Mouse (Mus musculus): ENCODE data around the gene Aldh18a1. TPM values are rescaled to one million over a fixed set of nuclear protein-coding genes. Genes with fewer than 3 reads are reported as not detected.

The Aldh18a1 gene
- polyA plus RNA-seq, 1 experiment from 2014 or later = 81.4 TPM

- Histone ChIP-seq H3K27me3 (no peaks in the 10 kb centered on the region), H3K4me2 (no peak overlapping the region), H3K4me3 (no peak overlapping the region), H3K36me3 (ENCODE audit: poor library complexity, severe bottlenecking) (no peaks in the 10 kb centered on the region), H3K4me1 (peaks cover 18% of the 10 kb centered on the region), H3K9me3 (replicated peaks) (no peaks in the 10 kb centered on the region), H3K27ac (no peak overlapping the region), H3K9ac (no peak overlapping the region)
- no peak for ATAC-seq
- WGBS = 88% methylated on average over 3 of the region's 3 CpGs
Observed at GRCm38 (mm10) chr19:40515596-40515995, 72.7 kb downstream of the Aldh18a1 start.

- 82% methylated on average over 7 of the region's 7 CpGs for WGBS
- no peak overlapping the region for H3K4me2 ChIP-seq
- no peak for ATAC-seq
- no peaks in the 10 kb centered on the region for H3K9me3 ChIP-seq (replicated peaks)
- no peak overlapping the region for H3K4me3 ChIP-seq
- no peak overlapping the region for H3K9ac ChIP-seq
- no peak overlapping the region for H3K27ac ChIP-seq
- no peaks in the 10 kb centered on the region for H3K36me3 ChIP-seq (ENCODE audit: poor library complexity, severe bottlenecking)
- peaks cover 27% of the 10 kb centered on the region for H3K4me1 ChIP-seq
- no peaks in the 10 kb centered on the region for H3K27me3 ChIP-seq
Observed at GRCm38 (mm10) chr19:40514376-40514775, 73.9 kb downstream of the Aldh18a1 start.

- 1% methylated on average over 51 of the region's 51 CpGs for WGBS
- peak; percentile 98 for ATAC-seq
Observed at GRCm38 (mm10) chr19:40513632-40514078, 74.6 kb downstream of the Aldh18a1 start, which contains the start of gene Sorbs1. TSS of gene Sorbs1 (minus strand) at chr19:40513779.

GRCm38 (mm10) chr19:40512500-40513421 lies 75.5 kb downstream of the Aldh18a1 start:
- peak overlapping the region; percentile 85 for H3K4me2 ChIP-seq
- H3K27me3 ChIP-seq = no peaks in the 10 kb centered on the region
- no peaks in the 10 kb centered on the region for H3K9me3 ChIP-seq (replicated peaks)
- peaks cover 32% of the 10 kb centered on the region for H3K4me1 ChIP-seq
- peak; percentile 48 for ATAC-seq
- H3K27ac ChIP-seq = peak overlapping the region; percentile 88
- H3K9ac ChIP-seq = peak overlapping the region; percentile 91
- H3K36me3 ChIP-seq (ENCODE audit: poor library complexity, severe bottlenecking) = no peaks in the 10 kb centered on the region
- H3K4me3 ChIP-seq = peak overlapping the region; percentile 80
- under 1% methylated on average over 34 of the region's 34 CpGs for WGBS

More at GRCm38 (mm10) chr19:40513632-40514078, 74.6 kb downstream of the Aldh18a1 start, which contains the start of gene Sorbs1:
- Histone ChIP-seq H3K27ac (peak within 1 kb of the TSS; percentile 88), H3K27me3 (no peaks in the 10 kb centered on the region), H3K4me1 (peaks cover 32% of the 10 kb centered on the region), H3K4me2 (peak within 1 kb of the TSS; percentile 85), H3K9me3 (replicated peaks) (no peaks in the 10 kb centered on the region), H3K4me3 (peak within 1 kb of the TSS; percentile 80), H3K36me3 (ENCODE audit: poor library complexity, severe bottlenecking) (no peaks in the 10 kb centered on the region), H3K9ac (peak within 1 kb of the TSS; percentile 91)

GRCm38 (mm10) chr19:40511679-40512309 lies 76.5 kb downstream of the Aldh18a1 start:
- H3K9ac ChIP-seq = peak overlapping the region; percentile 91
- peak overlapping the region; percentile 85 for H3K4me2 ChIP-seq
- no peaks in the 10 kb centered on the region for H3K36me3 ChIP-seq (ENCODE audit: poor library complexity, severe bottlenecking)
- no peak for ATAC-seq
- no peaks in the 10 kb centered on the region for H3K27me3 ChIP-seq
- H3K4me1 ChIP-seq = peaks cover 32% of the 10 kb centered on the region
- peak overlapping the region; percentile 80 for H3K4me3 ChIP-seq
- no peaks in the 10 kb centered on the region for H3K9me3 ChIP-seq (replicated peaks)
- WGBS = 29% methylated on average over 5 of the region's 5 CpGs
- no peak overlapping the region for H3K27ac ChIP-seq

GRCm38 (mm10) chr19:40511100-40511439 lies 77.2 kb downstream of the Aldh18a1 start:
- Histone ChIP-seq H3K9ac (0 out of 2 replicates have a peak overlapping the region, but pooled peaks have one; percentile 13), H3K4me3 (0 out of 2 replicates have a peak overlapping the region, but pooled peaks have one; percentile 15), H3K4me1 (peaks cover 32% of the 10 kb centered on the region), H3K9me3 (replicated peaks) (no peaks in the 10 kb centered on the region), H3K4me2 (peak overlapping the region; percentile 85), H3K27me3 (no peaks in the 10 kb centered on the region), H3K27ac (no peak overlapping the region), H3K36me3 (ENCODE audit: poor library complexity, severe bottlenecking) (no peaks in the 10 kb centered on the region)
- no peak for ATAC-seq
- WGBS = 76% methylated on average over 8 of the region's 8 CpGs

- WGBS = 86% methylated on average over 13 of the region's 13 CpGs
- Histone ChIP-seq H3K9ac (peak overlapping the region; percentile 7; the same call in 1 of the 2 replicates), H3K27ac (no peak overlapping the region), H3K36me3 (ENCODE audit: poor library complexity, severe bottlenecking) (no peaks in the 10 kb centered on the region), H3K27me3 (no peaks in the 10 kb centered on the region), H3K4me2 (peak overlapping the region; percentile 85), H3K4me1 (peaks cover 32% of the 10 kb centered on the region), H3K4me3 (0 out of 2 replicates have a peak overlapping the region, but pooled peaks have one; percentile 15), H3K9me3 (replicated peaks) (no peaks in the 10 kb centered on the region)
- no peak for ATAC-seq
Observed at GRCm38 (mm10) chr19:40510387-40511099, 77.7 kb downstream of the Aldh18a1 start.

GRCm38 (mm10) chr19:40509274-40509673 lies 79.0 kb downstream of the Aldh18a1 start:
- no peak overlapping the region for H3K4me3 ChIP-seq
- no peak overlapping the region for H3K4me2 ChIP-seq
- H3K27me3 ChIP-seq = no peaks in the 10 kb centered on the region
- ATAC-seq = no peak
- no peak overlapping the region for H3K9ac ChIP-seq
- H3K9me3 ChIP-seq (replicated peaks) = no peaks in the 10 kb centered on the region
- H3K27ac ChIP-seq = no peak overlapping the region
- 77% methylated on average over 2 of the region's 2 CpGs for WGBS
- no peaks in the 10 kb centered on the region for H3K36me3 ChIP-seq (ENCODE audit: poor library complexity, severe bottlenecking)
- H3K4me1 ChIP-seq = peaks cover 32% of the 10 kb centered on the region

GRCm38 (mm10) chr19:40508851-40509250 lies 79.4 kb downstream of the Aldh18a1 start:
- no peak for ATAC-seq
- H3K36me3 ChIP-seq (ENCODE audit: poor library complexity, severe bottlenecking) = peaks cover under 1% of the 10 kb centered on the region; the same call in 1 of the 2 replicates
- 59% methylated on average over 2 of the region's 2 CpGs for WGBS
- no peaks in the 10 kb centered on the region for H3K9me3 ChIP-seq (replicated peaks)
- H3K27ac ChIP-seq = no peak overlapping the region
- H3K4me3 ChIP-seq = no peak overlapping the region
- peaks cover 32% of the 10 kb centered on the region for H3K4me1 ChIP-seq
- H3K27me3 ChIP-seq = no peaks in the 10 kb centered on the region
- H3K9ac ChIP-seq = no peak overlapping the region
- H3K4me2 ChIP-seq = no peak overlapping the region

GRCm38 (mm10) chr19:40506965-40507364 lies 81.3 kb downstream of the Aldh18a1 start:
- H3K36me3 ChIP-seq (ENCODE audit: poor library complexity, severe bottlenecking) = peaks cover 8% of the 10 kb centered on the region; the same call in 1 of the 2 replicates

GRCm38 (mm10) chr19:40504336-40504735 lies 83.9 kb downstream of the Aldh18a1 start:
- no peak overlapping the region for H3K4me3 ChIP-seq
- no peak overlapping the region for H3K9ac ChIP-seq
- 88% methylated on average over 7 of the region's 7 CpGs for WGBS
- no peaks in the 10 kb centered on the region for H3K9me3 ChIP-seq (replicated peaks)
- no peak for ATAC-seq
- no peak overlapping the region for H3K4me2 ChIP-seq
- H3K36me3 ChIP-seq (ENCODE audit: poor library complexity, severe bottlenecking) = peaks cover 15% of the 10 kb centered on the region; the same call in 1 of the 2 replicates
- H3K4me1 ChIP-seq = peaks cover 4% of the 10 kb centered on the region; the same call in 1 of the 2 replicates
- no peak overlapping the region for H3K27ac ChIP-seq
- H3K27me3 ChIP-seq = no peaks in the 10 kb centered on the region

More at GRCm38 (mm10) chr19:40506965-40507364, 81.3 kb downstream of the Aldh18a1 start:
- Histone ChIP-seq H3K9ac (no peak overlapping the region), H3K27me3 (no peaks in the 10 kb centered on the region), H3K27ac (no peak overlapping the region), H3K4me2 (no peak overlapping the region), H3K4me1 (peaks cover 26% of the 10 kb centered on the region), H3K9me3 (replicated peaks) (no peaks in the 10 kb centered on the region), H3K4me3 (no peak overlapping the region)
- ATAC-seq = no peak
- WGBS = 86% methylated on average over 3 of the region's 3 CpGs

Measured in forebrain, embryonic 13.5 days (tissue).